ENCODE assay signal across 14 mouse cellular contexts in the genomic region with DNA sequence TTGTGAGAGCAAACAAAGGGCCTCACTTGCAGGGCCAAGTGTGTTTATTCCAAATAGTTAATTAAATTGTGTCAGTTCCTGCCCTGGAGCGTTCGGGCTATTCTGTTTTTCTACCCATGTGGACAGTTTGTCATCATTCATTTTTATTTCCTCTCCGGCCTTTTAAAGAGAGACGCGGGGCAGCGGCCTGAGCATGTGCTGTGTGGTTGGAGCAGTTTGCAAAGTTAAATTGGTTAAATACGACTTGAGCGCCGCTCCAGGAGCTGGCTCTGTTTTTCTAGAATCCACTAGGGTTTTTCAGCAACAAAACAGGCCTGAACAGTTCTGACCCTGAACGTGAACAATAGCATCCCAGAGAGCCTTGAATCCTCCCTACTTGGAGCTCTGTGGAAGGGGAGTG.
DNase-seq lines count a peak whose midpoint lies in the region; ATAC-seq and TF ChIP-seq lines count a peak whose summit lies in the region.
"Had no signal": no experiment of that assay in that cellular context is flagged by ENCODE, and none has a peak within 500 bp of the region (broad histone marks: within the 10 kb centered on the region; RNA-seq: fewer than 3 reads in every experiment).

No protein-coding gene starts in this region.

- DNase-seq in hindbrain, embryonic 11.5 days (ENCODE audit: low spot score) = peak; percentile 30
- DNase-seq in hindbrain, postnatal 0 days (ENCODE audit: low spot score) = no peak
- DNase-seq in Muller cell, postnatal 12 days (ENCODE audit: inconsistent ontology term) = peak; percentile 50
- DNase-seq in embryo, embryonic 11.5 days (ENCODE audit: low read depth, low spot score) = peak; percentile 24
- DNase-seq in kidney, postnatal 36 days = peak; percentile 33 to 41
- DNase-seq in forebrain, embryonic 10.5 days (ENCODE audit: extremely low spot score, low spot score) = no peak
- DNase-seq in heart, postnatal 4 days = no peak
- DNase-seq: cerebellum, adult 9-10 months; heart, postnatal 14 days; thymus, postnatal 25 days had no signal

- H3K4me3 ChIP-seq in hindbrain, embryonic 11.5 days (ENCODE audit: low read depth, low read length) = no peak overlapping the region
- H3K4me3 ChIP-seq in hindbrain, postnatal 0 days (ENCODE audit: low read length) = no peak overlapping the region
- no peak overlapping the region for H3K4me3 ChIP-seq in heart, embryonic 12.5 days
- no peak overlapping the region for H3K4me3 ChIP-seq in forebrain, embryonic 10.5 days
- H3K4me3 ChIP-seq: erythroblast, embryonic 14.5 days; midbrain, embryonic 15.5 days had no signal

- no peaks in the 10 kb centered on the region for H3K9me3 ChIP-seq in hindbrain, embryonic 11.5 days (ENCODE audit: control insufficient read depth, low read length)
- no peaks in the 10 kb centered on the region for H3K9me3 ChIP-seq in hindbrain, postnatal 0 days (ENCODE audit: low read length)
- H3K9me3 ChIP-seq in heart, embryonic 12.5 days (replicated peaks) = no peaks in the 10 kb centered on the region
- H3K9me3 ChIP-seq in forebrain, embryonic 10.5 days = no peaks in the 10 kb centered on the region
- H3K9me3 ChIP-seq: midbrain, embryonic 15.5 days had no signal

- no peak overlapping the region for H3K9ac ChIP-seq in hindbrain, embryonic 11.5 days (ENCODE audit: low read depth, low read length)
- H3K9ac ChIP-seq in hindbrain, postnatal 0 days (replicated peaks; ENCODE audit: low read length) = no peak overlapping the region
- H3K9ac ChIP-seq in heart, embryonic 12.5 days = no peak overlapping the region
- H3K9ac ChIP-seq: midbrain, embryonic 15.5 days had no signal

- no peak overlapping the region for H3K4me2 ChIP-seq in hindbrain, embryonic 11.5 days (replicated peaks; ENCODE audit: low read depth, low read length)
- H3K4me2 ChIP-seq in hindbrain, postnatal 0 days (ENCODE audit: low read depth, low read length) = no peak overlapping the region
- no peak overlapping the region for H3K4me2 ChIP-seq in heart, embryonic 12.5 days
- H3K4me2 ChIP-seq: midbrain, embryonic 15.5 days had no signal

- TF ChIP-seq CTCF in hindbrain, postnatal 0 days (IDR thresholded peaks at IDR 0.05; ENCODE audit: low read depth) = no peak

- no peaks in the 10 kb centered on the region for H3K36me3 ChIP-seq in hindbrain, embryonic 11.5 days (ENCODE audit: control insufficient read depth, insufficient read depth, low read length)
- H3K36me3 ChIP-seq in hindbrain, postnatal 0 days (ENCODE audit: insufficient read depth, low read length) = no peaks in the 10 kb centered on the region
- H3K36me3 ChIP-seq in heart, embryonic 12.5 days = no peaks in the 10 kb centered on the region
- no peaks in the 10 kb centered on the region for H3K36me3 ChIP-seq in forebrain, embryonic 10.5 days (replicated peaks)
- H3K36me3 ChIP-seq: midbrain, embryonic 15.5 days had no signal

- WGBS in hindbrain, embryonic 11.5 days = 40% methylated on average over 10 of the region's 10 CpGs
- WGBS in hindbrain, postnatal 0 days = 37% methylated on average over 10 of the region's 10 CpGs
- 74% methylated on average over 10 of the region's 10 CpGs for WGBS in heart, embryonic 12.5 days
- 60% methylated on average over 10 of the region's 10 CpGs for WGBS in forebrain, embryonic 10.5 days

- H3K4me1 ChIP-seq in hindbrain, embryonic 11.5 days (replicated peaks; ENCODE audit: control insufficient read depth, insufficient read depth, low read length) = no peaks in the 10 kb centered on the region; the same call in 1 of the 2 replicates
- no peaks in the 10 kb centered on the region for H3K4me1 ChIP-seq in hindbrain, postnatal 0 days (ENCODE audit: insufficient read depth, low read length)
- peaks cover 50% of the 10 kb centered on the region for H3K4me1 ChIP-seq in heart, embryonic 12.5 days (replicated peaks)
- H3K4me1 ChIP-seq in forebrain, embryonic 10.5 days = peaks cover 61% of the 10 kb centered on the region

- ATAC-seq in hindbrain, embryonic 11.5 days (ENCODE audit: low FRiP score) = no peak
- no peak for ATAC-seq in hindbrain, postnatal 0 days
- no peak for ATAC-seq in heart, embryonic 12.5 days (ENCODE audit: insufficient number of reproducible peaks, low FRiP score)
- ATAC-seq: CD4-positive, CD25-positive, alpha-beta regulatory T cell, adult 4 months; midbrain, embryonic 15.5 days had no signal

- H3K27ac ChIP-seq in hindbrain, embryonic 11.5 days (ENCODE audit: low read depth, low read length) = no peak overlapping the region
- no peak overlapping the region for H3K27ac ChIP-seq in hindbrain, postnatal 0 days
- no peak overlapping the region for H3K27ac ChIP-seq in heart, embryonic 12.5 days (ENCODE audit: poor library complexity, severe bottlenecking)
- H3K27ac ChIP-seq in forebrain, embryonic 10.5 days = no peak overlapping the region
- H3K27ac ChIP-seq: midbrain, embryonic 15.5 days had no signal

- no peaks in the 10 kb centered on the region for H3K27me3 ChIP-seq in hindbrain, embryonic 11.5 days (ENCODE audit: control insufficient read depth, insufficient read depth, low read length)
- H3K27me3 ChIP-seq in hindbrain, postnatal 0 days (ENCODE audit: insufficient read depth, low read length) = no peaks in the 10 kb centered on the region
- no peaks in the 10 kb centered on the region for H3K27me3 ChIP-seq in heart, embryonic 12.5 days (replicated peaks)
- H3K27me3 ChIP-seq in forebrain, embryonic 10.5 days (ENCODE audit: poor library complexity, severe bottlenecking) = peaks cover 59% of the 10 kb centered on the region
- H3K27me3 ChIP-seq: midbrain, embryonic 15.5 days had no signal

Comparison
In these comparisons a context has a peak if more than half of its experiments do, and no peak if none do; other contexts are left out.
1. DNase-seq: peak in hindbrain, embryonic 11.5 days (single experiment), Muller cell, postnatal 12 days (single experiment), embryo, embryonic 11.5 days (single experiment) and kidney, postnatal 36 days (2 of 2); none in hindbrain, postnatal 0 days (single experiment), forebrain, embryonic 10.5 days (single experiment) and heart, postnatal 4 days (single experiment).